ENCODE assay signal across 28 mouse cellular contexts in the genomic region with DNA sequence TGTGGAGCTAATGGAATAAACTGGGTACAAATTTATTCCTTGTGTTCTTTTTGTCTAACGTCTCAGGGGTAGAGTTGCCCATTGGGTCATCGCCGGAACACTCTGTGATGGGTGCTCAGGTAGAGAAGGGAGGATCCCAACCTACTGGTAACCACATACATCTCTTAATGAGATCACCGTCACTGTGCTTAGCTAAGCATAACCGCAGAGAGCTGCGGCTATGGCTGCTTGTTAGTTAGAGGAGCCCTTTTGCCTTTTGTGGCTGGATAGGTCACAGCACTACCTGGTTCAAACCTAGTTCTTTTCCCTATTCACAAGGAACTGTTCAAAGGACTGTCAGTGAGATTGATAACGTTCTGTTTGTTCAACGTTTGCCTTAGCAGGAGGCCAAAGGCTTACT. TPM values are rescaled to one million over a fixed set of nuclear protein-coding genes. Genes with fewer than 3 reads are reported as not detected.
DNase-seq lines count a peak whose midpoint lies in the region; ATAC-seq and TF ChIP-seq lines count a peak whose summit lies in the region.
"Had no signal": no experiment of that assay in that cellular context is flagged by ENCODE, and none has a peak within 500 bp of the region (broad histone marks: within the 10 kb centered on the region; RNA-seq: fewer than 3 reads in every experiment).

No protein-coding gene starts in this region.

- no peak overlapping the region for H3K9ac ChIP-seq in kidney, postnatal 0 days (ENCODE audit: low read depth, low read length)
- H3K9ac ChIP-seq in stomach, postnatal 0 days (ENCODE audit: low read length), result no peak overlapping the region
- H3K9ac ChIP-seq: embryonic facial prominence, embryonic 13.5 days; forebrain, embryonic 12.5 days; forebrain, embryonic 15.5 days; heart, embryonic 12.5 days; heart, embryonic 15.5 days; hindbrain, embryonic 13.5 days had no signal

- no peak for TF ChIP-seq EP300 in stomach, postnatal 0 days (optimal IDR thresholded peaks at IDR 0.05)

- DNase-seq in kidney, postnatal 0 days (ENCODE audit: low spot score), result no peak
- DNase-seq in kidney, postnatal 25 days, result no peak
- DNase-seq in splenic B cell, adult 2 months (ENCODE audit: low read depth, low spot score), result peak; percentile 52
- DNase-seq in stomach, postnatal 0 days (ENCODE audit: low spot score), result no peak
- DNase-seq in spleen, adult 18-20 months, result no peak
- no peak for DNase-seq in cerebellum, adult 11-12 months
- no peak for DNase-seq in Muller cell, postnatal 12 days (ENCODE audit: inconsistent ontology term)
- DNase-seq: adrenal gland, postnatal 10 days; adrenal gland, postnatal 36 days; B cell, adult 2 months; cerebellum, adult 2 months; cerebellum, adult 9-11 months; cerebellum, postnatal 25 days; embryo, embryonic 11 days; gastrocnemius, postnatal 25 days; heart, adult 18-20 months; heart, postnatal 10 days; heart, postnatal 36 days had no signal

- no peak overlapping the region for H3K4me2 ChIP-seq in kidney, postnatal 0 days (ENCODE audit: low read length)
- no peak overlapping the region for H3K4me2 ChIP-seq in stomach, postnatal 0 days (replicated peaks; ENCODE audit: low read depth)
- H3K4me2 ChIP-seq: embryonic facial prominence, embryonic 13.5 days; forebrain, embryonic 12.5 days; forebrain, embryonic 15.5 days; heart, embryonic 12.5 days; heart, embryonic 15.5 days; hindbrain, embryonic 13.5 days had no signal

- no peaks in the 10 kb centered on the region for H3K36me3 ChIP-seq in kidney, postnatal 0 days (ENCODE audit: insufficient read depth, low read length)
- H3K36me3 ChIP-seq in splenic B cell, adult 2 months (ENCODE audit: control insufficient read depth, insufficient read depth, low read length, poor library complexity, severe bottlenecking), result no peaks in the 10 kb centered on the region
- no peaks in the 10 kb centered on the region for H3K36me3 ChIP-seq in stomach, postnatal 0 days (ENCODE audit: control insufficient read depth, insufficient read depth, low read length)
- H3K36me3 ChIP-seq: embryonic facial prominence, embryonic 10.5 days; embryonic facial prominence, embryonic 13.5 days; forebrain, embryonic 12.5 days; forebrain, embryonic 15.5 days; heart, embryonic 12.5 days; heart, embryonic 15.5 days; hindbrain, embryonic 10.5 days; hindbrain, embryonic 13.5 days had no signal

- no peak for TF ChIP-seq CTCF in kidney, postnatal 0 days (IDR thresholded peaks at IDR 0.05; ENCODE audit: low read depth)
- TF ChIP-seq CTCF in stomach, postnatal 0 days (IDR thresholded peaks at IDR 0.05; ENCODE audit: low read depth), result no peak

- H3K9me3 ChIP-seq in kidney, postnatal 0 days (replicated peaks; ENCODE audit: low read length), result no peaks in the 10 kb centered on the region
- no peaks in the 10 kb centered on the region for H3K9me3 ChIP-seq in stomach, postnatal 0 days (ENCODE audit: control insufficient read depth, low read length)
- H3K9me3 ChIP-seq: embryonic facial prominence, embryonic 10.5 days; embryonic facial prominence, embryonic 13.5 days; forebrain, embryonic 12.5 days; forebrain, embryonic 15.5 days; heart, embryonic 12.5 days; heart, embryonic 15.5 days; hindbrain, embryonic 10.5 days; hindbrain, embryonic 13.5 days had no signal

- peak; percentile 52; the same call in 1 of the 2 replicates for ATAC-seq in kidney, postnatal 0 days (replicated peaks; ENCODE audit: low FRiP score, low read depth)
- peak; percentile 69 for ATAC-seq in stomach, postnatal 0 days (ENCODE audit: low FRiP score, low TSS enrichment)
- ATAC-seq: forebrain, embryonic 15.5 days; hindbrain, embryonic 16.5 days had no signal

- peaks cover 9% of the 10 kb centered on the region; the same call in 1 of the 2 replicates for H3K4me1 ChIP-seq in kidney, postnatal 0 days (replicated peaks; ENCODE audit: insufficient read depth, low read length)
- no peaks in the 10 kb centered on the region for H3K4me1 ChIP-seq in stomach, postnatal 0 days (replicated peaks; ENCODE audit: control insufficient read depth, insufficient read depth)
- H3K4me1 ChIP-seq: forebrain, embryonic 12.5 days; forebrain, embryonic 15.5 days; hindbrain, embryonic 10.5 days; hindbrain, embryonic 13.5 days had no signal

- H3K4me3 ChIP-seq in kidney, postnatal 0 days (replicated peaks; ENCODE audit: low read depth, low read length), result no peak overlapping the region
- no peak overlapping the region for H3K4me3 ChIP-seq in stomach, postnatal 0 days (ENCODE audit: low read depth, low read length)
- H3K4me3 ChIP-seq: embryonic facial prominence, embryonic 10.5 days; embryonic facial prominence, embryonic 13.5 days; erythroblast, embryonic 14.5 days; forebrain, embryonic 12.5 days; forebrain, embryonic 15.5 days; heart, embryonic 12.5 days; heart, embryonic 15.5 days; hindbrain, embryonic 10.5 days; hindbrain, embryonic 13.5 days had no signal

- H3K27me3 ChIP-seq in kidney, postnatal 0 days (ENCODE audit: insufficient read depth, low read length), result no peaks in the 10 kb centered on the region
- no peaks in the 10 kb centered on the region for H3K27me3 ChIP-seq in splenic B cell, adult 2 months (ENCODE audit: control insufficient read depth, insufficient read depth, low read length, poor library complexity, severe bottlenecking)
- H3K27me3 ChIP-seq in stomach, postnatal 0 days (ENCODE audit: control insufficient read depth, insufficient read depth, low read length), result no peaks in the 10 kb centered on the region
- H3K27me3 ChIP-seq: embryonic facial prominence, embryonic 13.5 days; forebrain, embryonic 12.5 days; forebrain, embryonic 15.5 days; heart, embryonic 12.5 days; heart, embryonic 15.5 days; hindbrain, embryonic 13.5 days had no signal

- WGBS in kidney, postnatal 0 days, result 44% methylated on average over 8 of the region's 8 CpGs
- 57% methylated on average over 8 of the region's 8 CpGs for WGBS in stomach, postnatal 0 days

- H3K27ac ChIP-seq in kidney, postnatal 0 days, result no peak overlapping the region
- H3K27ac ChIP-seq in stomach, postnatal 0 days (replicated peaks), result no peak overlapping the region
- H3K27ac ChIP-seq: embryonic facial prominence, embryonic 10.5 days; forebrain, embryonic 12.5 days; forebrain, embryonic 15.5 days; heart, embryonic 15.5 days; hindbrain, embryonic 10.5 days; hindbrain, embryonic 13.5 days had no signal

RNA-seq across cellular contexts. Expression of a gene that starts 32.6 kb away (rescaled TPM):
- 22.0 and 23.6 TPM in 2 replicates for polyA plus RNA-seq in kidney, postnatal 0 days (2015; fragmentation: Nextera tagmentation; extraction: Ambion mirVana)
- 10.9 and 11.4 TPM in 2 replicates for polyA plus RNA-seq in stomach, postnatal 0 days (2015; fragmentation: Nextera tagmentation; extraction: Ambion mirVana)

RNA-seq across cellular contexts. Expression of a gene that starts 59.9 kb away (rescaled TPM):
- polyA plus RNA-seq in kidney, postnatal 0 days (2015; fragmentation: Nextera tagmentation; extraction: Ambion mirVana), result 41.4 and 43.7 TPM in 2 replicates
- polyA plus RNA-seq in stomach, postnatal 0 days (2015; fragmentation: Nextera tagmentation; extraction: Ambion mirVana), result 29.5 and 29.9 TPM in 2 replicates
